Mouse (Mus musculus): ENCODE measurements around the gene Ppp1r9a. TPM values are rescaled to one million over a fixed set of nuclear protein-coding genes. Genes with fewer than 3 reads are reported as not detected.

Ppp1r9a gene
- polyA plus RNA-seq, 1 experiment from 2014 or later = 23.0 TPM

DNA sequence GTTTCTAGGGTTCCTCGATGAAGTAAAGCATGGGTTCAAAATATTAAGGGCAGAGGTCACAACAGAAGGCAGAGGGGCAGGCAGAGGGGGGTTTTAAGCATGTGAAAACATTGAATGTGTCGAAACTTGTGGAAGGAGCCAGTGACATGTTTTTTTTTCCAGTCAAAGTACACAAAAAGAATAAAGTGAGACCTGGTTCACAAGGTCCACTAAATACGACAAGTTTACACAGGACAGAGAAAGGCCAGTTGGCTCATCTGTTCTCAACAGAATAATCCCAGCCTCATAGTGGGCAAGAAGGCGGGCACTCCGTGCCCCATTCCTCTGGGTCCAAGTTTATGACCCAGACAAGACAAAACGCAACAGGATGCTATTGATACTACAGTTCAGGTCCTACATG lies 286.2 kb downstream of the Ppp1r9a start:
- Histone ChIP-seq H3K27ac (no peak overlapping the region), H3K9ac (no peak overlapping the region), H3K4me3 (no peak overlapping the region), H3K36me3 (no peaks in the 10 kb centered on the region), H3K27me3 (no peaks in the 10 kb centered on the region), H3K4me2 (replicated peaks) (no peak overlapping the region), H3K4me1 (0 out of 2 replicates have a peak, but pooled peaks cover 3% of the 10 kb centered on the region), H3K9me3 (no peaks in the 10 kb centered on the region)
- ATAC-seq (ENCODE audit: insufficient number of reproducible peaks, insufficient read depth, low FRiP score, low TSS enrichment) = no peak
- WGBS = 62% methylated on average over 6 of the region's 6 CpGs

DNA sequence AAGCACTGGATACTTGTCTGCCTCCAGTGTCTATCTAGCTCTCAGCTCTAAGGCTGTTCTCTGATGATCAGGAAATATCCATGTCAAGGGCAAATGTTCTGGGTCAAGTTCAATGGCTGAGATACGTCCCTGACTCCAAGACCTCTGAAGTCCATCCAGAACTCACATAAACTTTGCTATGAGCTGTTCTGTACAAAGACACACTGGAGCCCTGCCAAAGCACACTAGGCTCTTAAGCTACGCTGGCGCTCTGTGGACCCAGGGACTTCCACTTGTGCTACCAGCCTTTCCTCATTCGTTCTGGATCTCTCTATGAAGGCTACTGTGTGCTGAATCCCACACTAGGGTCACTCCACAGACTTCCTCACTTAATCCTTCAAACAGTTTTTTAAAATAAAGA lies 286.8 kb downstream of the Ppp1r9a start:
- Histone ChIP-seq H3K9ac (no peak overlapping the region), H3K36me3 (no peaks in the 10 kb centered on the region), H3K4me3 (no peak overlapping the region), H3K27me3 (no peaks in the 10 kb centered on the region), H3K4me1 (0 out of 2 replicates have a peak, but pooled peaks cover 3% of the 10 kb centered on the region), H3K4me2 (replicated peaks) (no peak overlapping the region), H3K27ac (no peak overlapping the region), H3K9me3 (no peaks in the 10 kb centered on the region)
- ATAC-seq (ENCODE audit: insufficient number of reproducible peaks, insufficient read depth, low FRiP score, low TSS enrichment) = no peak
- WGBS = 60% methylated on average over 4 of the region's 4 CpGs

DNA sequence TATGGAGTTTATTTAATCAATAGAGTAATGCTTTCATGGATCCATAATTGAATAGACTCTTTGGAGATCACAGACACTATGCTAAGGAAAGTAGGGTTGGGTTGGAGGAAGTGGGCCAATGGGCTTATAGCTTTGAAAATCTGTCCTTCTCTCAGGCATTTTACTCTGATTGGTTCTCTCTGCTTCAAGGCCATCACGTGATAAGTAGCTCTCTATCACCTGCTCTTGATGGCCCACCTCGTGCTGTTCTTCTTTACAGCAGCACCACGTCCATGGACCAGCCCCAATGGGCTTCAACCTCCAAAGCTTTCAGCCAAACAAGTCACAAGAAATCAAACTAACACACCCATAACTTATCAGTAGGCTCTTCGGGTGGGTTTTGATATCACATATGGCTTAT lies 288.0 kb downstream of the Ppp1r9a start:
- no peak for ATAC-seq (ENCODE audit: insufficient number of reproducible peaks, insufficient read depth, low FRiP score, low TSS enrichment)
- no peak overlapping the region for H3K9ac ChIP-seq
- no peaks in the 10 kb centered on the region for H3K36me3 ChIP-seq
- no peak overlapping the region for H3K4me2 ChIP-seq (replicated peaks)
- H3K9me3 ChIP-seq = no peaks in the 10 kb centered on the region
- 81% methylated on average over 4 of the region's 4 CpGs for WGBS
- H3K27me3 ChIP-seq = no peaks in the 10 kb centered on the region
- H3K4me3 ChIP-seq = no peak overlapping the region
- 0 out of 2 replicates have a peak, but pooled peaks cover 3% of the 10 kb centered on the region for H3K4me1 ChIP-seq
- no peak overlapping the region for H3K27ac ChIP-seq

DNA sequence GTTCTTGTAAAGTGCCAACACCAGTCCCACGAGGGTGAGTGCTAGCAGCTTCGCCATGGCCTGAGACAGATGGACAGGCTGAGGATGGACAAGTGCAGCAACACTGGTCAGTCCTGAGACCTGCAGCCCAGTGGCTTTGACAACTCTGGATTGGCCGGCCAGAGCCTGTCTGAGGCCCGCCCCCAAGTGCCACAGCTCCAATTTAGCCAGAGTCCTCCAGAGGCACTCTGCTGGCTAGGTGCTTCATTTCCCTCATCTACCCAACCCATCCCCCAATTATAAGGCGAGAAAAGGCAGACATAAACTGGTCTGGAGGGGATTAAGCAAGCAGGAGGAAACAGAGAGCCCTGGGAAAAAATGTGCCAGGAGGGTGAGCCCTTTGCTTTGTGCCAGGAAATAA lies 291.0 kb downstream of the Ppp1r9a start, which contains the start of gene Pon1:
TSS of gene Pon1 (minus strand) at position 254 of the 400 bp plus-strand sequence.
- Histone ChIP-seq H3K9ac (no peak within 1 kb of the TSS), H3K27me3 (no peaks in the 10 kb centered on the region), H3K36me3 (no peaks in the 10 kb centered on the region), H3K4me1 (no peaks in the 10 kb centered on the region), H3K4me2 (replicated peaks) (no peak within 1 kb of the TSS), H3K9me3 (no peaks in the 10 kb centered on the region), H3K4me3 (no peak within 1 kb of the TSS), H3K27ac (no peak within 1 kb of the TSS)
- 34% methylated on average over 5 of the region's 5 CpGs for WGBS
- ATAC-seq (ENCODE audit: insufficient number of reproducible peaks, insufficient read depth, low FRiP score, low TSS enrichment) = no peak

DNA sequence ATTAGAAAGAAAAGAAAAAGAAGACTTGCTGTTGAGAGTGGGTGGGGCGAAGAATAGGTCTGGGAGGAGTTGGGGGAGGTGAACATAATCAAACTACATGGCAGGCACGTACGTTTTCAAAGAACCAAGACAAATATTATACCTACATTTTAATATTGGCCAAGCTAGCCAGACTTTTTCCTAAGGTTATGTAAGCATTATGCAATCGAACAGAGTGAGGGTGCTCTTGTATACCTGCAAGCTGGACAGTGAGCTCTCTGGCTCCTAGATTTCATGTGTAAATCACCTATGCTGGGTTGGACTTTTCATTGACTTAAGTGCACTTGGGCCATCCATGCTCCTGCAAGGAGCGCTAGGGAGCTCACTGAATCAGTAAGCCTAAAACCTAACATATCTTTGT lies 295.9 kb downstream of the Ppp1r9a start:
- no peaks in the 10 kb centered on the region for H3K4me1 ChIP-seq
- H3K27me3 ChIP-seq = no peaks in the 10 kb centered on the region
- WGBS = 93% methylated on average over 5 of the region's 5 CpGs
- no peak overlapping the region for H3K4me3 ChIP-seq
- ATAC-seq (ENCODE audit: insufficient number of reproducible peaks, insufficient read depth, low FRiP score, low TSS enrichment) = no peak
- H3K9ac ChIP-seq = no peak overlapping the region
- no peaks in the 10 kb centered on the region for H3K9me3 ChIP-seq
- no peak overlapping the region for H3K27ac ChIP-seq
- H3K4me2 ChIP-seq (replicated peaks) = no peak overlapping the region
- no peaks in the 10 kb centered on the region for H3K36me3 ChIP-seq

DNA sequence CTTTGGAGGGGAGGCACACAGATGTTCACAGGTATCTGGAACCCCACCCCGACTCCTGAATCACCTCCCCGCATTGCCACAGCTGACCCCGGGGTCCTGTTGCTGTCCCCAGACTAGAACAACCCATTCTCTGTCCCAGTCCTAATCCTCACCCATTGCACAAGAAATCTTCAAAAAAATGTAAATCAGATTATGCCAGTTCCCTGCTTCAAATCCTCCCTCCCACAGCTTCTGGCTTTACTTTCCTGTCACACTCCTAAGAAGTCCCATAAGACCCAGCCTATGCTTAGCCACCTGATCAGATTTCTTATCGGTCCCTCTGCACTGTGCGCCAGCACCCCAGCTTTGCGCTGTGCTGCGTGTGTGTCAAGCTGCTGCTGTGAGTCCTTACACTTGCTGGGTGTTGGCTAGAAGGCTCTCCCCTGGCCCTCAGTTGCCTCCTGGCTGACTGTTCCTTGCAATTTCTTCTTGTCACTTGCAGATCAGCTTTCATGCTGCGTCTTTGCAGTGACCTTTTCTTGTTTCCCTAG lies 296.7 kb downstream of the Ppp1r9a start:
- WGBS = 89% methylated on average over 8 of the region's 8 CpGs
- Histone ChIP-seq H3K4me2 (replicated peaks) (no peak overlapping the region), H3K9ac (no peak overlapping the region), H3K27ac (no peak overlapping the region), H3K4me3 (no peak overlapping the region), H3K27me3 (no peaks in the 10 kb centered on the region), H3K4me1 (no peaks in the 10 kb centered on the region), H3K9me3 (no peaks in the 10 kb centered on the region), H3K36me3 (no peaks in the 10 kb centered on the region)
- ATAC-seq (ENCODE audit: insufficient number of reproducible peaks, insufficient read depth, low FRiP score, low TSS enrichment) = no peak

DNA sequence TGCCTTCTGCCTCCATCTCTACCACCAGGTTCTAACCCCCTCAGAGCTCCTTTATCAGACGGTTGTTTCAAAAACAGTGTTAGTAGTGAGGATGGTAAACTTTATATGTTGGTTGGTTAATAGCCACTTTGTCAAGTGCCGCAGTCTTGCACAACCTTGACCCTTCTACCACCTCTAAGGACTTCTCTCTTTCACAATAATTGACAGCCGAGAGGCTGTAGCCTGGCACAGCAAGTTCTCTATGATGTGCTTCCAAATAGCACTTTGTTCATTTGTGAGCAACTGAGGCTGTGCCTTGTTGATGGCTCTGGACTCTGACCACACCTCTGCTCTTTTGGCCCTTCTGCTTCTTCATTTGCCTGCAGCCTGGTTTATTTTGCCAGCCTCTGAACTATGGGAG lies 297.2 kb downstream of the Ppp1r9a start:
- H3K27ac ChIP-seq = no peak overlapping the region
- no peaks in the 10 kb centered on the region for H3K27me3 ChIP-seq
- no peak overlapping the region for H3K4me2 ChIP-seq (replicated peaks)
- H3K4me1 ChIP-seq = no peaks in the 10 kb centered on the region
- H3K9me3 ChIP-seq = no peaks in the 10 kb centered on the region
- H3K4me3 ChIP-seq = no peak overlapping the region
- no peak overlapping the region for H3K9ac ChIP-seq
- 81% methylated on average over 3 of the region's 3 CpGs for WGBS
- no peak for ATAC-seq (ENCODE audit: insufficient number of reproducible peaks, insufficient read depth, low FRiP score, low TSS enrichment)
- H3K36me3 ChIP-seq = no peaks in the 10 kb centered on the region

DNA sequence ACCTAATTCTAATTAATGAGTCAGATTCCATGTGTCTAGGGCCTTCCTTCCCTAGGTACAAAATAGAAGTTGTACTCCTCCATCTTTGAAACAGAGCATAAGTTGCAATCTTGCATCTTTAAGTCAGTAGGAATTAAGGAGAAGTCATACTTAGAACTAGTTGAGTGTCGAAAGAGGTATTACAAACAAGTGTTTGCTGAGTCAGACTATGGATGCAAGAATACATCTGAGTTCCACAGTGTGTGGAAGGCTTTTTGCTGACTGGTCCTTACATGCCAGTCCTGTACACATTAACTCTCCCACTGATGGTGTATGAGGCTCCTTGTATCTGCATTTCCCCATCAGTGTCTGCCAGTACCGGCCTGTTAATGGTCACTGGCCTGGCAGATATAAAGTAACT lies 305.1 kb downstream of the Ppp1r9a start:
- Histone ChIP-seq H3K27me3 (no peaks in the 10 kb centered on the region), H3K4me1 (no peaks in the 10 kb centered on the region), H3K9me3 (no peaks in the 10 kb centered on the region), H3K36me3 (no peaks in the 10 kb centered on the region), H3K9ac (no peak overlapping the region), H3K4me2 (replicated peaks) (no peak overlapping the region), H3K4me3 (no peak overlapping the region), H3K27ac (no peak overlapping the region)
- ATAC-seq (ENCODE audit: insufficient number of reproducible peaks, insufficient read depth, low FRiP score, low TSS enrichment) = no peak
- 96% methylated on average over 2 of the region's 2 CpGs for WGBS

Other genes starting within 250 kb of the Ppp1r9a start
- gene Sgce, start 155.7 kb upstream of the Ppp1r9a start, polyA plus RNA-seq (2016; fragmentation: Nextera tagmentation; extraction: Ambion mirVana) = 58.0 and 61.8 TPM in 2 replicates
- 11.5 and 12.9 TPM in 2 replicates for gene Peg10, start 155.6 kb upstream of the Ppp1r9a start, polyA plus RNA-seq (2016; fragmentation: Nextera tagmentation; extraction: Ambion mirVana)